ENCODE assay signal across 41 mouse cellular contexts in the genomic region with DNA sequence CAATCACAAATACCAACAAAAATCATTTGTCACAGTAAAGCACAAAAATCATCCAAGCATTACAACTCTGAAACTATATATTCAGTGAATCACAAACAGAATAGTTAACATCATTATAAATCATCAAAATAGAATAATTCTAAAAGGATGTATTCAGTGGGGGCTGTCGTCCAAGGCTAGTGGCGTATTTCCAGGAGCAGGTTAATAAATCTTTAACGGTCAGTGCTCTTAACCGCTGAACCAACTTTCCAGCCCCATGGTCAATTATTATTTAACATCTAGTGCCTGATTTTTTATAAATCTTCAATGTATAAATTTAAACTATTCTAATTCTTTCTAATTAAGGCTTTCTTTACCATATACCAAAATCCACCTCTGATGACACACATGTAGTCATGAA. TPM values are rescaled to one million over a fixed set of nuclear protein-coding genes. Genes with fewer than 3 reads are reported as not detected.
"Had no signal": no experiment of that assay in that cellular context is flagged by ENCODE, and none has a peak within 500 bp of the region (broad histone marks: within the 10 kb centered on the region; RNA-seq: fewer than 3 reads in every experiment).

No protein-coding gene starts in this region.

RNA-seq across cellular contexts. Expression of a gene that starts 2.7 kb away (rescaled TPM):
- total RNA-seq: forebrain, postnatal 0 days; gastrocnemius, adult 18-20 months; gastrocnemius, adult 8-10 months; gastrocnemius, postnatal 14 days; gastrocnemius, postnatal 36 days; heart, adult 18-20 months; heart, adult 8-10 months; heart, postnatal 10 days; heart, postnatal 25 days; heart, postnatal 4 days; layer of hippocampus, adult 18-20 months; layer of hippocampus, adult 8-10 months; layer of hippocampus, postnatal 14 days; layer of hippocampus, postnatal 36 days; left cerebral cortex, adult 18-20 months; left cerebral cortex, adult 8-10 months; left cerebral cortex, postnatal 10 days; left cerebral cortex, postnatal 25 days; left cerebral cortex, postnatal 4 days had no signal
- polyA plus RNA-seq: forebrain, postnatal 0 days; heart, embryonic 10.5 days; heart, embryonic 12.5 days; heart, embryonic 14.5 days; heart, embryonic 16.5 days; hindbrain, embryonic 10.5 days; hindbrain, embryonic 12.5 days; hindbrain, embryonic 14.5 days; hindbrain, embryonic 16.5 days; inflammation-experienced regulatory T-cells, adult 6 months; intestine, embryonic 15.5 days; intestine, postnatal 0 days; kidney, embryonic 15.5 days; kidney, postnatal 0 days; large intestine, adult 2 months; limb, embryonic 11.5 days; limb, embryonic 13.5 days; limb, embryonic 15.5 days; liver, embryonic 11.5 days; liver, embryonic 13.5 days; liver, embryonic 15.5 days; liver, postnatal 0 days had no signal

RNA-seq across cellular contexts. Expression of a gene that starts 44.4 kb away (rescaled TPM):
- total RNA-seq: forebrain, postnatal 0 days; gastrocnemius, adult 18-20 months; gastrocnemius, adult 8-10 months; gastrocnemius, postnatal 14 days; gastrocnemius, postnatal 36 days; heart, adult 18-20 months; heart, adult 8-10 months; heart, postnatal 10 days; heart, postnatal 25 days; heart, postnatal 4 days; layer of hippocampus, adult 18-20 months; layer of hippocampus, adult 8-10 months; layer of hippocampus, postnatal 14 days; layer of hippocampus, postnatal 36 days; left cerebral cortex, adult 18-20 months; left cerebral cortex, adult 8-10 months; left cerebral cortex, postnatal 10 days; left cerebral cortex, postnatal 25 days; left cerebral cortex, postnatal 4 days had no signal
- polyA plus RNA-seq: gonadal fat pad, adult 2 months; heart, embryonic 10.5 days; heart, embryonic 12.5 days; heart, embryonic 14.5 days; heart, embryonic 16.5 days; hindbrain, embryonic 10.5 days; hindbrain, embryonic 12.5 days; hindbrain, embryonic 14.5 days; hindbrain, embryonic 16.5 days; inflammation-experienced regulatory T-cells, adult 6 months; intestine, embryonic 15.5 days; large intestine, adult 2 months; limb, embryonic 11.5 days; limb, embryonic 13.5 days; limb, embryonic 15.5 days; liver, embryonic 11.5 days; liver, embryonic 13.5 days; liver, embryonic 15.5 days; liver, postnatal 0 days had no signal
